Mouse (Mus musculus) T-helper 17 cell (primary cell): ENCODE measurements at regions not wholly inside any gene's neighbourhood (a gene's known extent, or its start where the extent isn't known, plus 50 kb on each side); places are given as distances from the start of the nearest gene placed in this dataset.

ENCODE experiments used
- in situ Hi-C, 2 experiments: fragments of 300-600 bp; cut with MboI, MseI; formaldehyde crosslinking; loops; 1 replicate in 1 of 2; 2 replicates in 1 of 2; pipeline ENCODE4 v1.15.1; 2025; ENCODE audit warnings: high pct_unique_total_duplicates in 2 of 2

GRCm38 (mm10) chr14:105718676-105719441 is 177.8 kb downstream of the Spry2 start:
- in situ Hi-C loops: loop anchor here in 1 of 2 experiments (25.0 kb wide), 1 partner anchor 1118 kb away; no protein-coding TSS in a partner anchor

- in situ Hi-C loops: loop anchor here in 1 of 2 experiments (25.0 kb wide), 1 partner anchor 1119 kb away; no protein-coding TSS in a partner anchor
Observed at GRCm38 (mm10) chr14:105717821-105718220, 178.8 kb downstream of the Spry2 start.

- in situ Hi-C loops: loop anchor here in 1 of 2 experiments (25.0 kb wide), 1 partner anchor 1129 kb away; no protein-coding TSS in a partner anchor
Observed at GRCm38 (mm10) chr14:105708691-105709090, 187.9 kb downstream of the Spry2 start.

- in situ Hi-C loops: loop anchor here in 1 of 2 experiments (25.0 kb wide), 1 partner anchor 1131 kb away; no protein-coding TSS in a partner anchor
Observed at GRCm38 (mm10) chr14:105706756-105707155, 189.9 kb downstream of the Spry2 start.

GRCm38 (mm10) chr14:105698616-105699015 is 198.0 kb downstream of the Spry2 start:
- in situ Hi-C loops: no loop called here

- in situ Hi-C loops: no loop called here
Observed at GRCm38 (mm10) chr14:105698086-105698485, 198.5 kb downstream of the Spry2 start.

GRCm38 (mm10) chr14:105697398-105697797 is 199.2 kb downstream of the Spry2 start:
- in situ Hi-C loops: no loop called here

GRCm38 (mm10) chr14:105694969-105695368 is 201.7 kb downstream of the Spry2 start:
- in situ Hi-C loops: no loop called here

GRCm38 (mm10) chr14:105693713-105694112 is 202.9 kb downstream of the Spry2 start:
- in situ Hi-C loops: no loop called here

GRCm38 (mm10) chr14:105684826-105685465 is 211.7 kb downstream of the Spry2 start:
- in situ Hi-C loops: no loop called here

- in situ Hi-C loops: no loop called here
Observed at GRCm38 (mm10) chr14:105684329-105684728, 212.3 kb downstream of the Spry2 start.

GRCm38 (mm10) chr14:105676646-105676930 is 220.0 kb downstream of the Spry2 start:
- in situ Hi-C loops: no loop called here

- in situ Hi-C loops: no loop called here
Observed at GRCm38 (mm10) chr14:105675801-105676645, 220.6 kb downstream of the Spry2 start.

GRCm38 (mm10) chr14:105675006-105675405 is 221.6 kb downstream of the Spry2 start:
- in situ Hi-C loops: no loop called here

- in situ Hi-C loops: no loop called here
Observed at GRCm38 (mm10) chr14:105668969-105669368, 227.7 kb downstream of the Spry2 start.

- in situ Hi-C loops: no loop called here
Observed at GRCm38 (mm10) chr14:105664671-105665198, 231.9 kb downstream of the Spry2 start.

- in situ Hi-C loops: no loop called here
Observed at GRCm38 (mm10) chr14:105663472-105663871, 233.1 kb downstream of the Spry2 start.

GRCm38 (mm10) chr14:105662839-105663238 is 233.8 kb downstream of the Spry2 start:
- in situ Hi-C loops: no loop called here

- in situ Hi-C loops: no loop called here
Observed at GRCm38 (mm10) chr14:105658316-105658715, 238.3 kb downstream of the Spry2 start.

- in situ Hi-C loops: no loop called here
Observed at GRCm38 (mm10) chr14:105647166-105647565, 249.5 kb downstream of the Spry2 start.

GRCm38 (mm10) chr14:105644428-105644827 is 252.2 kb downstream of the Spry2 start:
- in situ Hi-C loops: no loop called here
